Mouse (Mus musculus): Measurements from ENCODE around the gene Tas2r135.
A peak's percentile ranks its signal among the peaks of the same experiment; 100 is the strongest.

DNA sequence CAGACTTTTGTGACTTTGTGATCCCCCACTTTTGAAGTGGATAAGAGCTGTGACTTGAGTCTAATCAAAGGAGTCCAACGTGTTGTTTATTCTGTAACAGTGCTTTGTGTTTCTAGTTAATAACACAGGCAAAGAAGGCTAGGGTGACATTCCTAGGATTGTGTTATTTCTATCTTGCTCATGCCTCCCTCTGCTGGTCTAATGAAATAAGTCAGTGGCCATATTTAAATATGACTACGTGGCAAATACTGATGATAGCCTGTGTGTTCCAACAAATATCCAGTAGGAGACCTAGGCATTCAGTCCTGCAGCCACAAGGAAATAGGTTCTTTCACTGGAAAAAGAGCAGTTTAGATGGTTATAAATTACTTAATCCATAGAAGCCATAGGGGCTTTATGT lies 28.3 kb downstream of the Tas2r135 start:
- no peak for TF ChIP-seq EP300 (IDR thresholded peaks at IDR 0.05; ENCODE audit: low read depth)
- peak; percentile 40 for TF ChIP-seq CTCF (IDR thresholded peaks at IDR 0.05; ENCODE audit: low read depth)

All from liver, postnatal 0 days (tissue).